In genomic region chr8:61759327-61760189, GRCm38 (mm10) we compare ENCODE assay signal across 8 mouse cellular contexts.
DNase-seq lines count a peak whose midpoint lies in the region; ATAC-seq lines count a peak whose summit lies in the region.

No protein-coding gene starts in this region.

- H3K27me3 ChIP-seq in megakaryocyte, embryonic 14.5 days (replicated peaks) = peaks cover 24% of the 10 kb centered on the region
- 0 out of 2 replicates have a peak, but pooled peaks cover 12% of the 10 kb centered on the region for H3K27me3 ChIP-seq in embryonic facial prominence, embryonic 10.5 days (replicated peaks; ENCODE audit: low read depth, poor library complexity, severe bottlenecking)
- H3K27me3 ChIP-seq in heart, embryonic 13.5 days (replicated peaks) = no peaks in the 10 kb centered on the region; the same call in 1 of the 2 replicates
- no peaks in the 10 kb centered on the region for H3K27me3 ChIP-seq in midbrain, embryonic 14.5 days (ENCODE audit: control insufficient read depth, insufficient read depth, low read length)

- peak overlapping the region; percentile 91 for H3K9ac ChIP-seq in heart, embryonic 13.5 days
- peak overlapping the region; percentile 62 for H3K9ac ChIP-seq in midbrain, embryonic 14.5 days (replicated peaks; ENCODE audit: low read length)

- H3K36me3 ChIP-seq in megakaryocyte, embryonic 14.5 days (replicated peaks; ENCODE audit: low read length) = no peaks in the 10 kb centered on the region
- peaks cover 16% of the 10 kb centered on the region for H3K36me3 ChIP-seq in embryonic facial prominence, embryonic 10.5 days (replicated peaks)
- H3K36me3 ChIP-seq in heart, embryonic 13.5 days = peaks cover 8% of the 10 kb centered on the region; the same call in 1 of the 2 replicates
- no peaks in the 10 kb centered on the region for H3K36me3 ChIP-seq in midbrain, embryonic 14.5 days (ENCODE audit: control insufficient read depth, insufficient read depth, low read length)

- H3K4me3 ChIP-seq in megakaryocyte, embryonic 14.5 days (replicated peaks) = peak overlapping the region; percentile 86
- peak overlapping the region; percentile 84 for H3K4me3 ChIP-seq in embryonic facial prominence, embryonic 10.5 days
- H3K4me3 ChIP-seq in heart, embryonic 13.5 days = peak overlapping the region; percentile 72
- peak overlapping the region; percentile 62 for H3K4me3 ChIP-seq in midbrain, embryonic 14.5 days (replicated peaks; ENCODE audit: low read depth, low read length)

- no peak for ATAC-seq in megakaryocyte, adult 5-6 weeks (ENCODE audit: poor library complexity, severe bottlenecking)
- peak; percentile 21; the same call in 1 of the 2 replicates for ATAC-seq in heart, embryonic 13.5 days (ENCODE audit: extremely low read depth, insufficient number of reproducible peaks, low FRiP score, low TSS enrichment)
- ATAC-seq in midbrain, embryonic 14.5 days (ENCODE audit: low FRiP score, low TSS enrichment) = peak; percentile 86

- peak; percentile 81 for DNase-seq in embryonic facial prominence, embryonic 10.5 days (ENCODE audit: low spot score)
- DNase-seq in kidney, postnatal 36 days = peak; percentile 10 to 48
- DNase-seq in midbrain, embryonic 14.5 days = peak; percentile 80
- DNase-seq in urinary bladder, postnatal 36 days (ENCODE audit: low spot score in 2 of 2) = peak; percentile 24 to 31
- DNase-seq in thymus, postnatal 25 days = no peak

- peaks cover 18% of the 10 kb centered on the region for H3K9me3 ChIP-seq in megakaryocyte, embryonic 14.5 days
- H3K9me3 ChIP-seq in embryonic facial prominence, embryonic 10.5 days = no peaks in the 10 kb centered on the region
- 0 out of 2 replicates have a peak, but pooled peaks cover 2% of the 10 kb centered on the region for H3K9me3 ChIP-seq in heart, embryonic 13.5 days
- no peaks in the 10 kb centered on the region for H3K9me3 ChIP-seq in midbrain, embryonic 14.5 days (ENCODE audit: control insufficient read depth, low read length)

- H3K4me1 ChIP-seq in megakaryocyte, embryonic 14.5 days = peaks cover 9% of the 10 kb centered on the region
- H3K4me1 ChIP-seq in embryonic facial prominence, embryonic 10.5 days = peaks cover 40% of the 10 kb centered on the region
- H3K4me1 ChIP-seq in heart, embryonic 13.5 days = peaks cover 78% of the 10 kb centered on the region
- H3K4me1 ChIP-seq in midbrain, embryonic 14.5 days (ENCODE audit: control insufficient read depth, insufficient read depth, low read length) = 0 out of 2 replicates have a peak, but pooled peaks cover 4% of the 10 kb centered on the region

- under 1% methylated on average over 44 of the region's 44 CpGs for WGBS in embryonic facial prominence, embryonic 10.5 days
- WGBS in heart, embryonic 13.5 days = 2% methylated on average over 44 of the region's 44 CpGs
- WGBS in midbrain, embryonic 14.5 days = under 1% methylated on average over 44 of the region's 44 CpGs

- H3K27ac ChIP-seq in embryonic facial prominence, embryonic 10.5 days (replicated peaks) = peak overlapping the region; percentile 93
- peak overlapping the region; percentile 82 for H3K27ac ChIP-seq in heart, embryonic 13.5 days (replicated peaks)
- H3K27ac ChIP-seq in midbrain, embryonic 14.5 days (replicated peaks; ENCODE audit: low read depth, low read length) = peak overlapping the region; percentile 64

- peak overlapping the region; percentile 88 for H3K4me2 ChIP-seq in heart, embryonic 13.5 days
- peak overlapping the region; percentile 97 for H3K4me2 ChIP-seq in midbrain, embryonic 14.5 days (ENCODE audit: low read length)
